Mouse (Mus musculus) urinary bladder, postnatal 36 days (tissue): ENCODE measurements around the gene Arhgef7.
A peak's percentile ranks its signal among the peaks of the same experiment; 100 is the strongest.

Experiments used
- DNase-seq, 2 experiments: peaks; one replicate each; pipeline ENCODE4 v3.0.0; 2022; ENCODE audit warnings: low spot score in 2 of 2, mixed read lengths in 1 of 2

The Arhgef7 gene

GRCm38 (mm10) chr8:11727651-11728481 is at the start of gene Arhgef7:
TSS of gene Arhgef7 (plus strand) at chr8:11727721.
- no peak for DNase-seq

- DNase-seq = no peak
These were observed 43.0 kb upstream of the Arhgef7 start for GRCm38 (mm10) chr8:11684558-11684957.

GRCm38 (mm10) chr8:11687251-11687650 is 40.3 kb upstream of the Arhgef7 start:
- DNase-seq = no peak

- no peak for DNase-seq
These were observed 37.6 kb upstream of the Arhgef7 start for GRCm38 (mm10) chr8:11689945-11690344.

- no peak for DNase-seq
These were observed 36.2 kb upstream of the Arhgef7 start for GRCm38 (mm10) chr8:11691284-11691683.

GRCm38 (mm10) chr8:11691761-11692160 is 35.8 kb upstream of the Arhgef7 start:
- DNase-seq = no peak

- no peak for DNase-seq
These were observed 35.1 kb upstream of the Arhgef7 start for GRCm38 (mm10) chr8:11692455-11692854.

GRCm38 (mm10) chr8:11693972-11694371 is 33.5 kb upstream of the Arhgef7 start:
- no peak for DNase-seq

GRCm38 (mm10) chr8:11696176-11696575 is 31.3 kb upstream of the Arhgef7 start:
- no peak for DNase-seq

GRCm38 (mm10) chr8:11697467-11697866 is 30.1 kb upstream of the Arhgef7 start:
- no peak for DNase-seq

GRCm38 (mm10) chr8:11699442-11700001 is 28.0 kb upstream of the Arhgef7 start:
- DNase-seq = no peak

GRCm38 (mm10) chr8:11700060-11701032 is 27.2 kb upstream of the Arhgef7 start:
- peak; percentile 68 to 77 for DNase-seq

GRCm38 (mm10) chr8:11701033-11701362 is 26.5 kb upstream of the Arhgef7 start, which contains the start of gene 1700016D06Rik:
TSS of gene 1700016D06Rik (minus strand) at chr8:11701063.
- DNase-seq = no peak

- DNase-seq = no peak
These were observed 26.1 kb upstream of the Arhgef7 start for GRCm38 (mm10) chr8:11701428-11701827.

- no peak for DNase-seq
These were observed 23.7 kb upstream of the Arhgef7 start for GRCm38 (mm10) chr8:11703789-11704188.

- no peak for DNase-seq
These were observed 22.7 kb upstream of the Arhgef7 start for GRCm38 (mm10) chr8:11704716-11705420.

GRCm38 (mm10) chr8:11705818-11706217 is 21.7 kb upstream of the Arhgef7 start:
- no peak for DNase-seq

GRCm38 (mm10) chr8:11707701-11708100 is 19.8 kb upstream of the Arhgef7 start:
- DNase-seq = no peak

GRCm38 (mm10) chr8:11708815-11709214 is 18.7 kb upstream of the Arhgef7 start:
- no peak for DNase-seq

GRCm38 (mm10) chr8:11709542-11709941 is 18.0 kb upstream of the Arhgef7 start:
- DNase-seq = no peak

- DNase-seq = no peak
These were observed 17.1 kb upstream of the Arhgef7 start for GRCm38 (mm10) chr8:11710415-11710814.

- DNase-seq = no peak
These were observed 15.3 kb upstream of the Arhgef7 start for GRCm38 (mm10) chr8:11712244-11712643.
